Mouse (Mus musculus) urinary bladder, adult 18-20 months (tissue): ENCODE results near the gene Cox17.
A peak's percentile ranks its signal among the peaks of the same experiment; 100 is the strongest.
"Not testable (repeated sequence)": the region's sequence is repeated elsewhere in the genome, so short reads cannot be mapped to it uniquely, and the experiment has no call there.

Experiments used
- DNase-seq, 2 experiments: peaks; one replicate each; pipeline ENCODE4 v3.0.0; 2022; ENCODE audit warnings: low spot score in 2 of 2, mixed read lengths in 2 of 2

Gene Cox17

GRCm38 (mm10) chr16:38346529-38347325, at the start of gene Cox17, which contains the start of gene Gm21987:
Cox17 (plus strand) TSS chr16:38346991.
Gm21987 (plus strand) TSS chr16:38347040.
- DNase-seq = peak; percentile 83 to 91

- DNase-seq = no peak
Measured at GRCm38 (mm10) chr16:38298410-38298809, 48.4 kb upstream of the Cox17 start.

DNA sequence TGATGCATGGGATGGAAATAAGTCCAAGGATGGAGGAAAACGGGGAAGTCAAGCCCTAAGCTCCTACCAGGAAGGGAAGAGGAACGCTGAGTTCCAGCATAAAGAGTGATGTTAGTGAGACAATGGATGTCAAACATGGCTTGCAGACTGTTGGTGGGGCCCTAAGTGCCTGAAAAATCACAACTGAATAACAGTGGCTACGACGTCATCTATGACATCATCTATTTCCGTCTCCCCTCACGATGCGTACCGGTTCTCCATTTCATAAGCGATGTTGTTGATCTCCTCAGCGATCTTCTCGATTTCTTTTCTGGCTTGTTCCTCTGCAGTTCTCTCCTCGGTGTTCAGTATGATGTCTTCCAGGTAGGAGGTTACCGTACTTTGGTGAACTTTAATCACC, 44.4 kb upstream of the Cox17 start:
- DNase-seq = no peak

DNA sequence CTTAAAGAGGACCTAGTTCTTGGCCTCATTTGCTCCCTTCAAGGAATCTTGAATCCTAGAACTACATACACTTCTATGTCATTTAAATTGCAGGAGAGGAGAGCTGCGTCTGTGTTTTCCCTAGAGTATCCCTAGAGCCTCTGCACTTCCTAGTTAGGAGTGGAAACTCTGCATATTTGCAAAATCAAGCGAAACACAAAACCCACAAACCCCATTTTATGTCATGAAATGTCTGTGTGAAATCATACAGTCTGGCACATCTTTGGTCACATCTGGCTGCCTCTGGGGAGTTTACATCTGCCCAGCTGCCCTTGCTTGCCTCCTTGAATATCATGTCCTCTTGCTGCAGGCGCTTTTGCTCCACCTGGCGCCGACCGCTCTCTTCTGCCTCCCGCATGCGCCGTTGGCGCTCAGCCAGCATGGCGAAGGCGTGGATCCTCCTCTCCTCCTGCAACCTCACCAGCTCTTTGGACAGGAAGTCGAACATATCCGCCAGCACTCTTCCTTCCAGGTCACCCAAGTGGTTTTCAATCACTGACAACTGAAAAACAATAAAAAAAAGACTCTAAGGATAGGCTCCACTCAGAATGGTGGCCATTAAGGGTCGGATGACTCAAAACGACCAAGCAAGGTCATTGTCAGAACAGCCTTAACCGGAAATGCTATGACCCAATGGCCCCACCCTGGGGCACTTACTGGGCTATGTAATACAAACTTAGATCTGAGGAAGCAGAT, 42.2 kb upstream of the Cox17 start:
- no peak for DNase-seq

- no peak for DNase-seq
Measured at GRCm38 (mm10) chr16:38306571-38307220, 40.1 kb upstream of the Cox17 start.

DNA sequence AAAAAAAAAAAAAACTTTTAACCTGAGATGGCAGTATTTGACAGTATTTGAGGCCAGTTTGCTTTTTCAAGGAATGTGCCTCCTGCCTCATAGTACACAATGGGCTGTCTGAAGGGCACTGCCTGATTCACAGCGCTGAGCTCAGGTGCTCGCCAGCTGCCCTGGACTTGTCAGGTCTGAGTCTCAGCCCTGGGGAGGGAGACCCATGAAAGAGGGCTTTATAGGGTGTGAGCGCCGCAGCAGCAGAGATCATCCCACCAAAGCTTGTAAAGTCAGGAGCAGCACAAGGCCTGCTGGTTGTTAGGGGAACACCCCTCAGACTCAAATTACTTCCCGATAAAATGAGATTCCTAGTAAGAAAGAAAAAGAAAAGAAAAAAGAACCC, 39.6 kb upstream of the Cox17 start:
- DNase-seq = no peak

GRCm38 (mm10) chr16:38307651-38308050, 39.1 kb upstream of the Cox17 start:
- no peak for DNase-seq

DNA sequence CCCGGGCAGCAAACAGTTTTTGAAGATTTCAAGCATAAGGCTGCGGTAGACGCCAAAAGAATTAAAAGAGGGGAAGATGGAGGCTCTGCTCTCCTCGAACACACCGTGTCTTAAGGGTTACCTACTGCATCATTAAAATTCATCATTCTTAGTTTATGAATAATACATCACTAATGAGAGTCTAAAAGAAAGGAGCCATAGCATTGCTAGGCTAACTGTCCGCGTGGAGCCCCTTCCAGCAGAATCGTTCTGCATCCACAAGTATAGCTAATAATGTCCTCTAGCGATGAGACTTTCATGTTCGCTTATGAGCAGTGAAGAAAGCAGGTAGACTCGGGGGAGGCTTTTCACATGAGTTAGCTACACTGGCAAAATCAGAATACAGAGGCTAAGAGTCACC, 38.6 kb upstream of the Cox17 start:
- no peak for DNase-seq

GRCm38 (mm10) chr16:38318492-38318891, 28.3 kb upstream of the Cox17 start:
- DNase-seq = no peak

DNA sequence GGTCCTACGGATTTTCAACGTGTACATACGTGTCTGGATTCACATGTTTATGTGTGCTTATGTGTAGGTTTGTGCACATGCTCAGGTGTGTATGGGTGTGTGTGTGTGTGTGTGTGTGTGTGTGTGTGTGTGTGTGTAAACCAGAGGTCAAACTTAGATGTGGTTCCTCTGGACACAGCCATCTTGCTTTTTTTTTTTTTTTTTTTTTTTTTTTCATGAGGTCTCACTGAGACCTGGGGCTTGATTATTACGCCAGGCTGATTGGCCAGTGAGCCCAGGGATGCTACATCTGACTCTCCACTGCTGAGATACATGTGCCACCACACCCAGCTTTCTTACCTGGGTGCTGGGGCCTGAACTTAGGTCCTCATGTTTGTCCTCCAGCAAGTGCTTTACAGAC, 27.7 kb upstream of the Cox17 start:
- DNase-seq = no peak

GRCm38 (mm10) chr16:38321452-38321935, 25.3 kb upstream of the Cox17 start:
- no peak for DNase-seq

DNA sequence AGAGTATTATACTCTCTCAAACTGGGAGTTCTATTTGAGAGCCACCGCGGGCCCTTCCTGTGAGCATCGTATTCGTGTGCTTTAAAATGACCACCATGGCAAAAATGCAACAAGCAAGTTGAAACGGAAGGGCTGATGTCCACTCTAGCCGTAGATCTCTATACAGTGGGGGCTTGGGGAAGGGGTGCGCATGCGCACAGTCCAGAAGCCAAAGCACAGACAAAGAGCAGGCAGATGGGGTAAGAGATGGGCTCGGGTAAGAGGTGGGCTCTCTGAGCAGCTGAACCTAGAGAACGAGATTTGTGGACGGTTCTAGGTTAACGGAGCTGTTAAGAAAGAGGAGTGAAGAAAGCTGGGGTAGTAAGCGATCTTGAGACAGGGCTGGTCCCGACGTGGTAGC, 22.5 kb upstream of the Cox17 start:
- DNase-seq = no peak

- no peak for DNase-seq
Measured at GRCm38 (mm10) chr16:38326778-38327397, 19.9 kb upstream of the Cox17 start.

DNA sequence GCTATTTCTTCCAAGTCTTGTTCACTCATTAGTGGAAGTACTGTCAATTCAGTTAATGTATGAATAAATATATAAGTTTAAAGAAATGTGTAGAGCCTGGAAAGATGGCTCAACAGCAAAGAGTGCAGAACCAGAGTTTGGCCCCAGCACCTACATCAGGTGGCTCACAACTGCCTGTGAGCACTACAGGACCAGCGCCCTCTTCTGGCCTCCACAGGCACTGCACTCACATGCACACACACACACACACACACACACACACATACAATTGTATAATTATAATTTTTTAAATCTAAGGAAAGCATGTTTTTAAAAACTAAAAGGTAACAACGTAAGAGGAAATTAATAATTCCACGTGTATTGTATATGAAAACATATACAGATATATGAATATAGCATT, 17.5 kb upstream of the Cox17 start:
- no peak for DNase-seq

DNA sequence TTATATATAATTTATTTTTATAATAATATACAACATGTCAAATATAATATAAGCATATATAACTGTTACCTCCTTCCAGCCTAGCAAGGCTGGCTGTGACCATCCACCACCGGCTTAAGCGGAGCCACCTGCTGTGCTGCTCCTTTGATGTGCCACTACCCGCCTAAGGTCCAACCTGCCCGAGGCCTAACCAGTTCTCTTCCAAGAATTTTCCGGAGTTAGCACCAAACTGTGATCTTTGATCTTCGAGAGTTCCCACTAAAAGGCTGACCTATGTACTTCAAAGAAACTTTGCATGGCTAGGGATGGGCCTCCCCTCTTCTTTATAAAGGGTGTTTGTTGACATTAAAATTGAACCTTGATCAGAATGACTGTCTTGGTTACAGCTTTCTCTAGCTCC, 12.4 kb upstream of the Cox17 start:
- DNase-seq = no peak

- DNase-seq = not testable (repeated sequence)
Measured at GRCm38 (mm10) chr16:38338077-38338476, 8.7 kb upstream of the Cox17 start.

DNA sequence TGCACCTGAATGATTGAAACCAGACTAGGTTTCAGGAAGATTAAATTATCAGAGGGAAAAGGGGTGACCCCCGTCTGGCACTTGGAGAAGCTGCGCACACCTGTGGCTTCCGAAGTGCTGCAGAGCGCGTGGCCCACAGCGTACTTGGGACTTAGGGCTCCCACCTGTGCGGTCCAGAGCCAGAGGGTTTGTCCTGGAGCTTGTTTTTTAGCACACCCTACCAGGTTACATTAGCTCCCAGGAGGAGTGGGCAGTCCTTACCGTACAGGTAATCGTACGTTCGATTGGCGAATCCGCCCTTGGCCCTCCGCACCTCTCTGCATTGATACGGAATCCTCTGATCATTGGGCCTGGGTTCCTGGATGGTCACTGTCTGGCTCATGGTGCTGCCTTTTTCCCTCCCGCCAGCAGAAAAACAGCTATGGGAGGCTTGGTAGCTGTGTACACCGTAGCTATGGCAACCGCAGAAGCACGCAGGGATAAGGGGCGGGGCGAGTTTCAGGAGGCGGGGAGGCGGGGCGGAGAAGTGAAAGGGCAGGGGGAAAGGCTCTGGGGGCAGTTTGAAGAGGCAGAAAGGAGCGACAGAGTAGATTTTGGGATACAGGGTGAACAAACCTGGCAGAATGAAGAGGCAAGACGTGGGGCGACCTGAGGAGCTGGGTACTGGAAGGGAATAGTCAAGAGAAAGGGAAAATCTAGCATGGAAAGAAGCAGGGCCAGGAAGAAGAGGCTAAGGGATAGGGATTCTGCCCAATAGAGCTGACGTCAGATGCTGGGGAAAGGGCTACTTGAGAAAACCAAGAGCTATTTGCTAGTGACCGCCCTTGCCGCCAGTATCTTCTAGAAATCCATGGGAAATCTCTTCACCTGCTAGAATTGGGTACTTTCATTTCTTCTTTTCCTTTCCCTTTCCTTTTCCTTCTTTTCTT, 5.1 kb upstream of the Cox17 start, which contains the start of gene Maats1:
Gene Maats1, minus strand, starts transcription at position 748 of the 929 bp plus-strand sequence.
- peak; percentile 51 to 63 for DNase-seq

DNA sequence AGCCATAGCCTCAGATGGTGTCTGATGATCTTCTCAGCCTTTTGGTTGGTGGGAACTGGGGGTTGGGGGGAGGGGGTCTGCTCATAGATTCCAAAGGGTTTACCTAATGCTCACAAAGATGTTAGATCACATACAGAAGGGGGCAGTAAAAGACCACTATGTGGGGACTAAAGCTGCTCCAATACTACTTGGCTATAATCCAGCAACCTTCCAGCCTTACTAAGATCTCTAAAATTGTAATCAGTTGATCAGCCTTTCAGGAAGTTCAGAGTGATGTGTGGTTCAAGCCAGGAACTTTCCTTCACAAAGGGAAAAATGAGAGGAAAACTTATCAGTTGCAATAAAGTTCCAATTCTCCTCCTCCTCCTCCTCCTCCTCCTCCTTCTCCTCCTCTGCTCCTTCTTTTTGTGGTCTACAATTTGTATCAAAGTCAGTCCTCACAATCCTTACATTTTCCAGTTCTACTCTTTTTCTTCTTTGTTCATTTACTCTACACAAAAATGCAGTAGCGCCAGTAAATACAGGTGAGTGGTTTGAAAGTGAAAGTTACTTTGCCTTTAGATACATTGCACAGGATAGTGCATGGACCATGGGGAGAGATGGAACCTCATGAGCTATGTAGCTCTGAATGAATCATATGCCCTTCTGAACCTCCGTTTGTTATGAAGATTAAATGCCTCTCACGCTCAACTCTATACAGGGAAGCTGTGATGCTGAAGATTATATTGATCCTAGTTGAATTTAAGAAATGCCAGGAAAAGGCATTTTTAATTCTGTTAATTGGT, 1.7 kb upstream of the Cox17 start:
- no peak for DNase-seq

DNA sequence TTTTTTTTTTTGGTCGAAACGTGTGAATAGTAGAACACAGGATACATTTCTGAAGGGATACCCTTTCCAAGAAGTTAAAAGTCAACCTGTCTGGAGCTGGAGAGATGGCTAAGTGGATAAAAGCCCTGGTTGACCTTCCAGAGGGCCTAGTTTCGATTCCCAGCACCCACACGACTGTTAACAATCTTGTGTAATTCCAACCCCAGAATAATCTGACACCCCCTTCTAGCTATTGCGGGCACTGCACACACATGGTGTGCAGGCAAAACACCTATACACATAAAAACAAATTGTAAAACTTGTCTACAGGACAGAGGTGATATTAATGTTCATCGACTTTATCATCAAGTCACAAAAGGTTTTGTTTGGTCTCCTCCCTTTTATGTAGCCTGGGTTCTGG, 797 bp downstream of the Cox17 start:
- DNase-seq = no peak

DNA sequence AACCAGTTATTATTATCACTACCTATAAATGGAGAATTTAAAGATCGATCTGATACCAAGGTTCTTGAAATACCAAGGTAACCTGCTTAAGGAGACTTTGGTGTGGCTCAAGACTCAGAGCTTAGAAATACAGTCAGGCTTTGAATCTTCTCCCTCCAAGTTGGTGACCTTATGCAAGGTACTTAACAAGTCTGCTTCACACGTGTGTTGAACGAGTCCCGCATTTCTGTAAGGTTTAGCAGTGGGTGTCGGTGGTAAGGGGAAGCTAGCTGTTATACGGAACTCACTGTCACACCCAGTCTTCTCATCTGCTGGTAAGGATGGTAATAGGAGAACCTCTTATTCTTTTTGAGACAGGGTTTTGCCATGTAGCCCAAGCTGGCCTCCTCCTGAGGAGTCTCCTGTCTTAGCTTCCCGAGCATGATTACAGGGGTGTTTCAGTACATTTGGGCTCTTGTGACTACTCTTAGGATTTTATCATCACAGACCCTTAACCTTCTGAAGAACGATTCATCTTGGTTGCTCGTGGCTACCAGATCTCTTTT, 1.5 kb downstream of the Cox17 start:
- no peak for DNase-seq
